Mouse (Mus musculus): ENCODE data around the gene Gcc1. TPM values are rescaled to one million over a fixed set of nuclear protein-coding genes. Genes with fewer than 3 reads are reported as not detected.

The Gcc1 gene
- polyA plus RNA-seq, 1 experiment from 2014 or later = 7.8 TPM

- no peak overlapping the region for H3K4me2 ChIP-seq (replicated peaks; ENCODE audit: low read depth, low read length)
- no peaks in the 10 kb centered on the region for H3K36me3 ChIP-seq (ENCODE audit: insufficient read depth, low read length)
- no peak overlapping the region for H3K9ac ChIP-seq (replicated peaks; ENCODE audit: low read depth)
- H3K27ac ChIP-seq (ENCODE audit: low read length) = no peak overlapping the region
- WGBS = 32% methylated on average over 6 of the region's 6 CpGs
- H3K4me1 ChIP-seq (ENCODE audit: insufficient read depth, low read depth, low read length) = no peaks in the 10 kb centered on the region
- H3K9me3 ChIP-seq (ENCODE audit: low read length) = no peaks in the 10 kb centered on the region
- no peak for ATAC-seq
- no peak overlapping the region for H3K4me3 ChIP-seq (ENCODE audit: low read depth, low read length)
- DNase-seq (ENCODE audit: low spot score) = no peak
- no peaks in the 10 kb centered on the region for H3K27me3 ChIP-seq (replicated peaks; ENCODE audit: insufficient read depth, low read length)
- no peak for TF ChIP-seq CTCF (IDR thresholded peaks at IDR 0.05)
- no peak for TF ChIP-seq EP300 (IDR thresholded peaks at IDR 0.05)
These were observed 36.4 kb upstream of the Gcc1 start for GRCm38 (mm10) chr6:28464630-28465029.

DNA sequence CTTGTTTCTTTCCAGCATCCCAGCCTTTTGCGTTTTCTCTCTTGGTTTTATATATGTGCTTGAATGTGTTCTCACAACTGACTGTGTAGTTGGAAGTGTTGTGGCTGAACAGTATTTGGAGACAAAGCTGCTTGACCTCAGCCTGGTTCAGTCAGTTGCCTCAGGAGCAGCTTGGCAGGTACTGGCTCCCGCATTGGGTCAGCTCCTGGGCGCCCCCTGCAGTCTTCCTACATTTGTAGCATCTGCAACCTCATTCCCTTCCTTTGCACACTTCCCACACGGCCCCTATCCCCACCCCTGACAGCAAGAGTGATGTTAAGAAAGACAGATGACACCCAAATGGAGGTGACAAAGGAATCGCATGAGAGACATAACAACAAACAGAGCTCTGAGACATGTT is 32.3 kb upstream of the Gcc1 start:
- DNase-seq (ENCODE audit: low spot score) (peak; percentile 74), ATAC-seq (peak; percentile 52)
- H3K4me3 ChIP-seq (ENCODE audit: low read depth, low read length) = no peak overlapping the region
- H3K9me3 ChIP-seq (ENCODE audit: low read length) = no peaks in the 10 kb centered on the region
- no peaks in the 10 kb centered on the region for H3K36me3 ChIP-seq (ENCODE audit: insufficient read depth, low read length)
- no peaks in the 10 kb centered on the region for H3K27me3 ChIP-seq (replicated peaks; ENCODE audit: insufficient read depth, low read length)
- no peak overlapping the region for H3K9ac ChIP-seq (replicated peaks; ENCODE audit: low read depth)
- H3K4me1 ChIP-seq (ENCODE audit: insufficient read depth, low read depth, low read length) = no peaks in the 10 kb centered on the region
- H3K4me2 ChIP-seq (replicated peaks; ENCODE audit: low read depth, low read length) = no peak overlapping the region
- H3K27ac ChIP-seq (ENCODE audit: low read length) = no peak overlapping the region
- 5% methylated on average over 5 of the region's 5 CpGs for WGBS
- TF ChIP-seq EP300 (IDR thresholded peaks at IDR 0.05) (no peak), CTCF (IDR thresholded peaks at IDR 0.05) (peak; percentile 79)

DNA sequence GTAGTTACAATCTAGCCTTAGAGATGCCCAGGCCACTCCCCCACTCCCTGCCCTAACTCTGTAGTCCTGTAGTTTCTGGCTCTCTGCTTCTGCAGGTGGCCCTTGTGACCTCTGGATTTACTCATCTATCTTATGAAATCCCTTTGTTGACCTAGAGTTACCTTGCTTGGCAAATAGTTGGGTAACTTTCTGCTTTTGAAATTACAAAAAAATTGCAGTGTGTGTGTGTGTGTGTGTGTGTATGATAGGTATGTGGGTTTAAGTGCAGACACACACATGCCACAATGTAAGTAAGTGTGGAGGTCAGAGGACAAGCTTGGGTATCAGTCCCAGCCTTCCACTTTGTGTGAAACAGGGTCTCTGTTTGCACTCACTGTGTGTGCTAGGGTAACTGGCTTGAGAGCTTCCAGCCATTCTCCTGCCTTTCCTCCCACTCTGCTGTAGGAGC is 31.1 kb upstream of the Gcc1 start:
- Histone ChIP-seq H3K9ac (replicated peaks; ENCODE audit: low read depth) (no peak overlapping the region), H3K36me3 (ENCODE audit: insufficient read depth, low read length) (no peaks in the 10 kb centered on the region), H3K4me3 (ENCODE audit: low read depth, low read length) (no peak overlapping the region), H3K9me3 (ENCODE audit: low read length) (no peaks in the 10 kb centered on the region), H3K27me3 (replicated peaks; ENCODE audit: insufficient read depth, low read length) (no peaks in the 10 kb centered on the region), H3K4me1 (ENCODE audit: insufficient read depth, low read depth, low read length) (no peaks in the 10 kb centered on the region), H3K4me2 (replicated peaks; ENCODE audit: low read depth, low read length) (no peak overlapping the region), H3K27ac (ENCODE audit: low read length) (no peak overlapping the region)
- DNase-seq (ENCODE audit: low spot score) = peak; percentile 13
- TF ChIP-seq CTCF (IDR thresholded peaks at IDR 0.05) = no peak
- 0 out of 2 replicates have a peak, but pooled peaks have one; percentile 16 for TF ChIP-seq EP300 (IDR thresholded peaks at IDR 0.05)
- peak; percentile 46 for ATAC-seq

DNA sequence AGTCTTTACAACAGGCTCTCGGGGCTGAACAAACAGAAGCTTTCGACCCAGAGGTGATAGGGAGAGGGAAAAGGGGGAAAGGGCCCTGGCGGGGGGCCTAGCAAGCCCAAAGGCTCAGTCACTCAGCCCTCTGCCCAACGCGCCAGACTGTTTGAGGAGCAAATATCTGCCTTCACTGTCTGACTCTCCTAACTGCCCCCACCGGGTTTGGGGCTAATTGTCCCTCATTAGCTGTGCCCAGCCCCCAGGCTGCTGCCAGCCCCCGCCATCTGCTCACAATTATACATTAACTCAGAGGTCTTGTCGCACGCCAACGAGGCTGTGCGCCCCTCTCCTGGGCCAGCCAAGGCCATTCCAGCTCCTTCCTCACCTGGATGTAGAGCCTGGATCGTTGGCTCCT is 22.8 kb upstream of the Gcc1 start:
- Histone ChIP-seq H3K36me3 (ENCODE audit: insufficient read depth, low read length) (no peaks in the 10 kb centered on the region), H3K27ac (ENCODE audit: low read length) (no peak overlapping the region), H3K4me3 (ENCODE audit: low read depth, low read length) (no peak overlapping the region), H3K27me3 (replicated peaks; ENCODE audit: insufficient read depth, low read length) (peaks cover 11% of the 10 kb centered on the region), H3K9ac (replicated peaks; ENCODE audit: low read depth) (no peak overlapping the region), H3K9me3 (ENCODE audit: low read length) (no peaks in the 10 kb centered on the region), H3K4me2 (replicated peaks; ENCODE audit: low read depth, low read length) (no peak overlapping the region), H3K4me1 (ENCODE audit: insufficient read depth, low read depth, low read length) (no peaks in the 10 kb centered on the region)
- TF ChIP-seq EP300 (IDR thresholded peaks at IDR 0.05) = no peak
- no peak for TF ChIP-seq CTCF (IDR thresholded peaks at IDR 0.05)
- DNase-seq (ENCODE audit: low spot score) = no peak
- ATAC-seq = no peak
- WGBS = under 1% methylated on average over 11 of the region's 12 CpGs

DNA sequence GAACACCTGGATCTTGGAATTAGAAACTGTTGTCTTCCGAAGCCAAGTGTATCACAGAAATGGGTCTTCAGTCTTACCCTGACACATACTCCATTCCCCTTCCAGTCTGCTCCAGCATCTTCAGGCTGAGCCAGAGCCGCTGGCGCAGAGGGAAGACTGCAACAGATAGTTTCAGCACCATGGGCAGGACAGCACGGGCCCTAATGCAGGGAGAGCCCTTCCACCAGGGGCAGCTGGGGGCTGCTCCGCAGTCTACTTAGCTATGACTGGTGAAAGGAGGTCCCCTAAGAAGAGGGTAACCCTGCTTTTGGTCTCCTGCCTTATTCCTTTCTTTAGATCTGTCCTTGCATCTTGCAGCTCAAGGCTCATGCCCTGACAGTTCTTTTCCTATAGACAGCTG is 22.3 kb upstream of the Gcc1 start:
- Histone ChIP-seq H3K4me1 (ENCODE audit: insufficient read depth, low read depth, low read length) (no peaks in the 10 kb centered on the region), H3K9me3 (ENCODE audit: low read length) (no peaks in the 10 kb centered on the region), H3K27me3 (replicated peaks; ENCODE audit: insufficient read depth, low read length) (peaks cover 11% of the 10 kb centered on the region), H3K36me3 (ENCODE audit: insufficient read depth, low read length) (no peaks in the 10 kb centered on the region), H3K4me2 (replicated peaks; ENCODE audit: low read depth, low read length) (no peak overlapping the region), H3K27ac (ENCODE audit: low read length) (no peak overlapping the region), H3K9ac (replicated peaks; ENCODE audit: low read depth) (no peak overlapping the region), H3K4me3 (ENCODE audit: low read depth, low read length) (no peak overlapping the region)
- no peak for TF ChIP-seq EP300 (IDR thresholded peaks at IDR 0.05)
- TF ChIP-seq CTCF (IDR thresholded peaks at IDR 0.05) = no peak
- WGBS = 12% methylated on average over 5 of the region's 5 CpGs
- DNase-seq (ENCODE audit: low spot score) (no peak), ATAC-seq (no peak)

- Histone ChIP-seq H3K9me3 (ENCODE audit: low read length) (no peaks in the 10 kb centered on the region), H3K4me3 (ENCODE audit: low read depth, low read length) (no peak within 1 kb of the TSS), H3K36me3 (ENCODE audit: insufficient read depth, low read length) (no peaks in the 10 kb centered on the region), H3K4me2 (replicated peaks; ENCODE audit: low read depth, low read length) (no peak within 1 kb of the TSS), H3K4me1 (ENCODE audit: insufficient read depth, low read depth, low read length) (no peaks in the 10 kb centered on the region), H3K9ac (replicated peaks; ENCODE audit: low read depth) (no peak within 1 kb of the TSS), H3K27ac (ENCODE audit: low read length) (no peak within 1 kb of the TSS), H3K27me3 (replicated peaks; ENCODE audit: insufficient read depth, low read length) (peaks cover 11% of the 10 kb centered on the region)
- WGBS = 85% methylated on average over 2 of the region's 2 CpGs
- TF ChIP-seq EP300 (IDR thresholded peaks at IDR 0.05) = no peak
- TF ChIP-seq CTCF (IDR thresholded peaks at IDR 0.05) = no peak
- DNase-seq (ENCODE audit: low spot score) (no peak), ATAC-seq (no peak)
These were observed 21.1 kb upstream of the Gcc1 start, which contains the start of gene Pax4 for GRCm38 (mm10) chr6:28449253-28449652. Pax4 (minus strand) TSS chr6:28449353.

- 81% methylated on average over 7 of the region's 7 CpGs for WGBS
- TF ChIP-seq EP300 (IDR thresholded peaks at IDR 0.05) (no peak), CTCF (IDR thresholded peaks at IDR 0.05) (no peak)
- ATAC-seq (no peak), DNase-seq (ENCODE audit: low spot score) (no peak)
- Histone ChIP-seq H3K9ac (replicated peaks; ENCODE audit: low read depth) (no peak overlapping the region), H3K27ac (ENCODE audit: low read length) (no peak overlapping the region), H3K4me2 (replicated peaks; ENCODE audit: low read depth, low read length) (no peak overlapping the region), H3K27me3 (replicated peaks; ENCODE audit: insufficient read depth, low read length) (peaks cover 11% of the 10 kb centered on the region), H3K4me1 (ENCODE audit: insufficient read depth, low read depth, low read length) (no peaks in the 10 kb centered on the region), H3K9me3 (ENCODE audit: low read length) (no peaks in the 10 kb centered on the region), H3K4me3 (ENCODE audit: low read depth, low read length) (no peak overlapping the region), H3K36me3 (ENCODE audit: insufficient read depth, low read length) (no peaks in the 10 kb centered on the region)
These were observed 19.7 kb upstream of the Gcc1 start for GRCm38 (mm10) chr6:28447937-28448336.

All from lung, postnatal 0 days (tissue).